Mouse (Mus musculus) monocyte, adult 2 months (primary cell): ENCODE measurements around the gene Ank3.

ENCODE experiments used
- DNase-seq, 2 experiments: peaks; one replicate each; pipeline ENCODE4 v3.0.0; 2022; ENCODE audit warnings: low spot score in 2 of 2, low read depth in 1 of 2

The Ank3 gene

GRCm38 (mm10) chr10:69571422-69571821 is 172.8 kb downstream of the Ank3 start:
- DNase-seq, result no peak

GRCm38 (mm10) chr10:69571972-69572371 is 173.4 kb downstream of the Ank3 start:
- DNase-seq, result no peak

GRCm38 (mm10) chr10:69573054-69573453 is 174.5 kb downstream of the Ank3 start:
- DNase-seq, result no peak

- no peak for DNase-seq
Measured at GRCm38 (mm10) chr10:69573746-69574145, 175.2 kb downstream of the Ank3 start.

GRCm38 (mm10) chr10:69574190-69574663 is 175.7 kb downstream of the Ank3 start:
- DNase-seq, result no peak

GRCm38 (mm10) chr10:69574894-69575293 is 176.3 kb downstream of the Ank3 start:
- no peak for DNase-seq

GRCm38 (mm10) chr10:69575451-69575850 is 176.9 kb downstream of the Ank3 start:
- no peak for DNase-seq

GRCm38 (mm10) chr10:69576264-69576663 is 177.7 kb downstream of the Ank3 start:
- DNase-seq, result no peak

- DNase-seq, result no peak
Measured at GRCm38 (mm10) chr10:69577061-69577728, 178.6 kb downstream of the Ank3 start.

GRCm38 (mm10) chr10:69577729-69578061 is 179.1 kb downstream of the Ank3 start:
- DNase-seq, result no peak

- no peak for DNase-seq
Measured at GRCm38 (mm10) chr10:69579585-69579984, 181.0 kb downstream of the Ank3 start.

GRCm38 (mm10) chr10:69581525-69581924 is 183.0 kb downstream of the Ank3 start:
- no peak for DNase-seq

GRCm38 (mm10) chr10:69583874-69584481 is 185.4 kb downstream of the Ank3 start:
- no peak for DNase-seq

GRCm38 (mm10) chr10:69584566-69584965 is 186.0 kb downstream of the Ank3 start:
- no peak for DNase-seq

- DNase-seq, result no peak
Measured at GRCm38 (mm10) chr10:69585271-69585670, 186.7 kb downstream of the Ank3 start.

- no peak for DNase-seq
Measured at GRCm38 (mm10) chr10:69594186-69595131, 195.9 kb downstream of the Ank3 start.

GRCm38 (mm10) chr10:69595487-69595886 is 196.9 kb downstream of the Ank3 start:
- no peak for DNase-seq

GRCm38 (mm10) chr10:69601471-69601870 is 202.9 kb downstream of the Ank3 start:
- DNase-seq, result no peak

- no peak for DNase-seq
Measured at GRCm38 (mm10) chr10:69602711-69603110, 204.1 kb downstream of the Ank3 start.

- no peak for DNase-seq
Measured at GRCm38 (mm10) chr10:69604609-69605008, 206.0 kb downstream of the Ank3 start.

GRCm38 (mm10) chr10:69605211-69605610 is 206.6 kb downstream of the Ank3 start:
- DNase-seq, result no peak

GRCm38 (mm10) chr10:69607611-69608119 is 209.1 kb downstream of the Ank3 start:
- DNase-seq, result no peak
